Mouse (Mus musculus) lung, postnatal 10 days (tissue): ENCODE results near the gene Sdcbp2.

Experiments
- DNase-seq: peaks from one replicate; pipeline ENCODE4 v3.0.0; 2021

Gene Sdcbp2

DNA sequence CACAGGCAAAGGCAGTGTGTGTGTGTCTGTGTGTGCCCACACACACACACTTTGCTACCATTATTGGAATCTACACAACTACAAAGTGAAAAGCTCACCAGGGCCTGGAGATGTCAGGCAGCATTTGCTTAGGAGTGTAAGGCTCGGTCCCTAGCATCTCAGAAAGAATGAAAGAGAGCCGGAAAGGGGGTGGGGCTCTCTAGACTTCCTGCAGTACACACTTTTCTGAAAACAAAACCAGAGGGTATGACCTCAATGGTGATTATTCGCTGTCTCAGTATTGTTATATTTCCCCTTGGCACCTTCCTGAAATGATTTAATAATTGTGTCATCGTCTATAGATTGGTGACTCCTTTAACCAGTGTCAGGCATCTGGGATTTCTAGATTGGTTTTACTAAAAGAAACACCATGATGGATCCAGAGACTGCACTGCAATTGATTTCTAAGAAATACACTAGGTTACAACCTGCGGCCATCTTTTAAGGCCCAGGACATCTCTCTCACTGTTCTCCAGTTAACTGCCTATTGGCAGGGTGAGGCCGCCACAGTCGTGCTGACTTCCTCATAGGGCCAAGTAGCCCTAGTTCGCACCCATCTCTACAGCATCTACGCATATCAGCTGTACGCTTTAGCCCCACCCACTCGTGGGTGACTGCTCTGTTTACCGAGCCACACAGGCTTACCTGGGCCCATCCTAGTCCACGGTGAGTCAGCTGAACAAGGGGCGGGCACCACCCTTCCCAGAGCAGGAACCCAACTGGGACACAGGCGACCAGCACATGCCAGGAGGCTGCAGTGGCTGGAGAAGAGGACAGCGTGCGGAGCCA, at the start of gene Sdcbp2:
Gene Sdcbp2, plus strand, starts transcription at position 750 of the 828 bp plus-strand sequence.
- DNase-seq: peak; percentile 44

DNA sequence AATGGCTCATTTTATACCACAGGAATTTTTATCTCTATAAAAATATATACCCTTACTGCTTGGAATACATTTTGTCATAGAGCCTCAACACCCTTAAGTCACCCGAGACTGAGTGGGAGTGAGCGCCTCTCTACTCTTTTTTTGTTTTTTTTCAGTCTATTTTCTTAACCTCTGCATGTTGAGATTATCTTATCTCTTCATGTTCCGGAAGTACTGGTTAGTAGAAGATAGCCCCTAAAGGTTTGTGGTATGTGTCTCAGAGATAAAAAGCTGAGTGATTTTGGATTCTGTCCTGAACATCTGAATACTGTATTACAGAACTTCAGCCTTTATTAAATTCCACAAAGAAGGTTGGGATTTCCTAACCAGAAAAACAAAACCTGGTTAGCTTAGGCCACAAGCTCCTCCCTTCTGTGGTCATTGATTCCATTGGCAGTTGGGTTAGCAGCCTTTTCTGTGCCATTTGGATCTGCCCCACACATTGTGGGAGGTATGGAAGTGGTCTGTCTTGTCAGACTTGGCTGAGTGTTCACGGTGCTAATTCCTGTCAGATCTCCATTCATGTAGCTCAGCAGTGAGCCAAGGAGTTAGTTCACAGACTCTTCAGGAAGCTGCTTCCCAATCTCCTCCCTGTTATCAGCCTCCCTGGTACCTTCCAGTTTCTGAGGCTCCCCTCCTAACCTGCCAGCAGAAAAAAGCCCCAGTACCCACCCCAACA, 47.9 kb upstream of the Sdcbp2 start:
- DNase-seq: no peak

DNA sequence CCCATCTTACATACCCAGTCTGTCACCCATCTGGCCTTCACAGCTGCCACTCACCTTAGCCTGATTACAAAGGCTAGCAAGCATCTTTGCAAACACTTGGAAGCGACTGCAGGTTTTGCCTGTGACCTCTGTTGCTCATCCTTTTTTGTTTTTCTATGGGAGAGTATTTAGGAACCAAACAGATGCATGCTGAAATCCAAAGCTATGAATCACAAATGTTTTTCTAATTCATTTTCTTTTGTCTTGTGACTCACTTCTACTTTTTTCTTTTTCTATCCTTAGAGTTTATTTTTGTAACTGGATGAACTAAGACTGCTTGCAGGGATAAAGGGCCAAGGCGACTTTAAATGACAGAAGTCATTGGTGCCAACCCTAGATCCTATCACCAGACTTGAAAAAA, 46.9 kb upstream of the Sdcbp2 start:
- DNase-seq: no peak

DNA sequence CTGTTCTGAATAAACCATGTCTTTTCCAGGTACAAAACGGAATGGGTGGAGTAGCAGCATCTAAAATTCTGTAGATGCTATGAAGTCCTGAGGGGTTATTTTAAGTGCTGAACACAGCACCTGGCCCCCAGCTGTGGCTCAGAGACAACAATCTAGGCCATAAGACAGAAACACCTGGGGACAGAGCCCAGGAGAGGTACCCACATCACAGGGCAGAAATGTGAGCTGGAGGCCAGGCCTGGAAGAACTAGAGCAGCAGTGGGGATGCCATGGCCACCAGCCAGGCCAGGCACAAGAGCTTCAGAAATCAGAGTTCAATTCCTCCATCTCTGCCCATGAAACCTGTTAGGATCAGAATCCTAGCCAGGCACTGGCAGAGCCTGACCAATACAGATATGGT, 44.4 kb upstream of the Sdcbp2 start:
- no peak for DNase-seq

DNA sequence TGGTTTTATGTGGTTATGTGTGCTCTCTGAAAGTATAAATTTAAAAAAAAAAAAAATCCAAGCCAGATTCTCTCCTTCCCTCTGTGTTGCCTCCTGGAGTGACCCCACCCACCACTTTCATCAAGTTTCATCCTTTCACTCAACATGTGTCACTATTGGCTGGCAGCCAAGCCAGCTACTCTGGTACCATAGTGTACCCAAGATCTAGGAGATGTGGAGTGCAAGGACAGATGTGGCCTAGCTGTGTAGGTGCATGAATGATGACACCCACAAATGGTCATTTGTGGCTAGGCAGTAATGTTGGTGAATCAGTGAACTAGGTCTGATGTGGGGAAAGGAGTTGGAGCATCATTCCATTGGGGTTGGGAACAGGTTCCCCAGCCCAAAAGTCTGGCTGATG, 43.3 kb upstream of the Sdcbp2 start:
- DNase-seq: no peak

DNA sequence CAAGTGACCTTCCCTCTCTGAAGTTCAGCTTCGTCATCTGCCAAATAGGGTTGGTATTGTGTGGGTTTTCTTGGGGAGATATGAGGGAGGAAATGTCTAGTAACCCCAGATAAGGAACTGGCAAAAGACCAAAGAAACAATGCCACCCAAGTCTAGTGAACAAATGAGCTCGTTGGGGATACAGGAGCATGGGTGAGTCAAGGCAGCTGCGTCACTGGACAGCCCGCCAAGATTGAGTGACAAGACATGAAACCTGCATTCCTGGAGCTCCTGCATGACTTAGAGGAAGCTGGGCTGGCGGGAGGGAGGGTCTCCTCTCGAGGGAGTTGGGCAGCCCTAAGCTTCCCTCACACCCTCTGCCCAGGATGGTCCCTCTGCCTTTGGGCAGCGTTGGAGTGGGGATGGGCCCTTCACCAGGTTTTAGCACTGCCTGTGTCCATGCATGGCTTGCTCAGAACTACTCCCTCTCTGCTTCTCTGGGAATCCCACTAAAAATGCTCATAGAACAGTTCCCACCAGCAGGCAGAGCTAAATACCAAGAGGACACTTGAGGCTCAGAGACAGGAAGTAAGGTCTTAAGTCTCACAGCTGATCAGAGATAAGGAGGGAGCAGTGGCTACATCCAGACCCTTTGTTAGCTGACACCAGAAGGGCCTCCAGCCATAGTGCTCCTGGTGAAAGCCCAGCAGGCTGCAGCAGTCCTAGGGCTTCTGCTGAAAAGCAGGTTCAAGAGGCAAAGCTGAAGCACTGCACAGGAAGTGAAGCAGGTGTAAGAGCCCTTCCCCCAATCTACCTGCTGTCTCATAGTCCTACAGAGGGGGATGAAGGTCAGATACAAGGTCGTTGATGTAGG, 41.8 kb upstream of the Sdcbp2 start:
- peak; percentile 37 for DNase-seq

DNA sequence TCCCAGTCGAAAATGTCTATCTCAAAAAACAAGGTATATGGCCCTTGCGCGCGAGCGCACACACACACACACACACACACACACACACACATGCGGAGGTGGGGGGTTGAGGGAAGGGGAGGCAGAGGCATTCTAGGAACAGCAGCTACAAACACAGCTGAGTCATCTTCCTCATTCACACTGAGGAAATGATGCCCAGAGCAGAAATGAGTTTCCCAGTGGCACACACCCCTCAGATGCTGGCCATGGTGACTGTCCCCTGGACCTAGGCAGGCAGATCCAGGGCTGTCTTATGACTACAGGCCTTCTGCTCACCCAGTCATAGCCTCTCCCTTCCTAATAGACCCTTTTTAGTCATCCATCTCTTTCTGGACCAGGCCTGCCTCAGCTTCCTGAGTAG, 38.8 kb upstream of the Sdcbp2 start:
- no peak for DNase-seq

DNA sequence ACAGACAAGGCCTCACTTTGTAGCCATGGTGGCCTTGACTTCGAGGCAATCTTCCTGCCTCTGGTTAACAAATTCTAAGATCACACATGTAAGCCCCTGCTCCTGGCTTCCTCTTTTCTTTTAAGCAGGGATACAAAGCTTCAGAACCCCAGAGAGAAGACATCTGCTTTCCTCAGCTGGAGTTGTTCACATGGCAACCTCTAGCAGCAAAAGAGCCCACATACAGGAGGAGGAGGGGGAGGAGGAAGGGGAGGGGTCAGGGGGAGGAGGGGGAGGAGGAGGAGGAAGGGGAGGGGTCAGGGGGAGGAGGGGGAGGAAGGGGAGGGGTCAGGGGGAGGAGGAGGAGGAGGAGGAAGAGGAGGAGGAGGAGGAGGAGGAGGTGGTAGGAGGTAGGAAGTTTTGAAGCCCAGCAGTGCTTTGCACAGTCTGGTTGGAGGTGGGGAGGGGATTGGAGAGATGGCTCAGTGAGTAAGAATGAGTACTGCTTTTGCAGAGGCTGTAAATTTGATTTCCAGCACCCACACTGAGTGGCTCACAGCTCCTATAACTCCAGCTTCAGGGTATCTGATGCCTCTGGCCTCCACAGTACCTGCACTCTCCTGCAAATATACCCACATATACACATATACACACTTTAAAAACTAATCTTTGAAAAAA, 36.3 kb upstream of the Sdcbp2 start:
- DNase-seq: no peak

DNA sequence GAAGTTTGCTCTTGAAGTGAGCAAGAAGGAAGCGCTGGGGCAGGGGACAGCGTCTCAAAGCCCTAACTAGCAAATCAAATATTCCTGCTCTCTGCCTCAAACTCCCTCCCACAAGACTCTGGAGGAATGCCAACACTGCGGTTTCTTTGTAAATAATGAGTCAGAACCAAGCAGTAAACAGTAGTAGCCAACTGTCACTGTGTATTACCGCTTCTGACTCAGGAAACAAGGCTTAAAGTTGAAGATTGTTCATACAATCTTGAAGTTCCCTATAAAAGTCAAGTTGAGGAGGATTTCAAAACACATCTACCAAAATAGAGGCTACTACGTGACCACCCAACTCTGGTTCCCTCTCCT, 35.8 kb upstream of the Sdcbp2 start:
- peak; percentile 92 for DNase-seq

DNA sequence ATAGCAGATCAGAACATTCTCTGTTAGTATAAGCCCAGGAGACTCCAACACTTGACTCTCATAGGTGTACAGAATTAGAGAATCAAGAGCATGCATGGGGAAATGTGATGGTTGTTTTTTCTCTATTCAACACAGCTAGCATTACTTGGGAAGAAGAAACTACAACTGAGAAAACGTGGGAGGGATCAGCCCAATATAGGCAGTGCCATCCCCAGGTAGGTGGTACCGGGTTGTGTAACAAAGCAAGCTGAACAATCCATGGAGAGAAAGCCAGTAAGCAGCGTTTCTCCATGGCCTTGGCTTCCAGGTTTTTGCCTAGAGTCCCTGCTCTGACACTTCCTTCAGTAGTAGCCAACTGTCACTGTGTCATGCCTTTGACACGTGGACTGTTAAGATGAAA, 33.8 kb upstream of the Sdcbp2 start:
- DNase-seq: no peak

DNA sequence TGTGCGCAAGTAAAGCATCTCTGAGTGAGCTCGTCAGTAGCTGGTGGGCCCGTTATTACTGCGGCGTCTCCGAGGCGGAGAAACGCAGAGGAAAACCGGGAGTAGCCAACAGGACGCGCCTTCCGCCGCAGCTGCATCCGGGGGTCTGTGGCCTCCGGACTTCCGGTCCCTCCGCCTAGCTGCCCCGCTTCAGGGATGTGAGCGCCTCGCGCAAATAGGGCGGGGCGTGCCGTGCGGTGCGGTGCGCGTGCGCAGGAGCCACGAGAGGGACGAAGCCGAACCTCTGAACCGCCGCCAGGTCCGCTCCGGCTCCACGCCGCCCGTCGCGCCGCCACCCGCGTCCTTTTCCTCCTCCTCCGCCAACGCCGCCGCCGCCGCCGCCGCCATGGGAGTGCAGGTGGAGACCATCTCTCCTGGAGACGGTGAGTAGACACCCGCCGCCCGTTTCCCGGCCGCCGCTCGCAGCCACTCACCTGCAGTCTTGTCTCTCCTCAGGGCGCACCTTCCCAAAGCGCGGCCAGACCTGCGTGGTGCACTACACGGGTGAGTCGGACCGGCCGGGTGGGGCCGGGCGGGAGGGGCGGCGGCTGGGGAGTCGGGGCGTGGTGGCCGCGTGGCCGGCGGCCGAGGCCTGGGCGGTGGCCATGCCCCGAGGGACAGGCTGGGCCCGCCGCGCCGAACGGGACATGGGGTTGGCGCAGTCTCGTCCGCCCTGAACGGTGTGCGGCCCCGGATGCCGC, 29.9 kb upstream of the Sdcbp2 start, which contains the start of gene Fkbp1a:
Gene Fkbp1a, plus strand, starts transcription at position 161 of the 740 bp plus-strand sequence.
- peak; percentile 99 for DNase-seq

DNA sequence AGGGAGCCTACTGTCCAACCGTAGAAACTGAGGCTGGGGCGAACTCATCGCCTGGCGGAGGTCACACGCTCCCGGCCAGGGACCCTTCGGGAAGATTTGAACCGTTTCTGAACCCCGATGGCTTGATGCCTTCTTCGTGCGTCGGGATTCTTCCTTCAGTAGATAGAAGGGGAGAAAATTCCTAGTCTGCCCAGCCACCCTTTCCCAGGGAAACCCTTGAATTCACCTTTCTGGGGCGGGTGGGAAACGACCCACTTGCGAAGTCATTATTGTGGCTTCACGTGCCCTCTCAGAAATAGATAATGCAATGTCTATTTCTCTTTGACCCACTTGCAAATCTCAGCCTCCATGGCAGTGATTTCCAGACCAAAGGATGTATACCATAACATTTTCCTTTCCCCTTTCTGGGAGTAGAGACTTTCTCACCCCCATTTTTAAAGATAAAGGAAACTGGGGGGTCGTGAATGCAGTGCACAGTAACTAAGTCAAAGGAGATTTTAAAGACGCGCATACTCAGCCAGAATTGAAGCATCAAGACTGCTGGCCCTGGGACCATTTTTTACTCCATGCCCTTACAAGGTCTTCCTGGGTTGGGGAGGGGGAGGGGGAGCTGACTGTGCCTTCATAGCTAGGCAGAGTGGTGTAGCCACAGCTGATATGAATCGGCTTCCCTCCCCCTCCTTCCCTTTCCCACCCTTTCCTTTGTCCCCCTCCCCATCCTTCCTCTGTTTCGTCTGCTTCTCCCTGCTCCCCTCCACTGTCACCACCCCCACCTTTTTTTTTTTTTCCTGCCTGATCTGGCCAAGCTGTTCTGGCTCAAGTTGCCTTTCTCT, 29.1 kb upstream of the Sdcbp2 start:
- peak; percentile 85 for DNase-seq

DNA sequence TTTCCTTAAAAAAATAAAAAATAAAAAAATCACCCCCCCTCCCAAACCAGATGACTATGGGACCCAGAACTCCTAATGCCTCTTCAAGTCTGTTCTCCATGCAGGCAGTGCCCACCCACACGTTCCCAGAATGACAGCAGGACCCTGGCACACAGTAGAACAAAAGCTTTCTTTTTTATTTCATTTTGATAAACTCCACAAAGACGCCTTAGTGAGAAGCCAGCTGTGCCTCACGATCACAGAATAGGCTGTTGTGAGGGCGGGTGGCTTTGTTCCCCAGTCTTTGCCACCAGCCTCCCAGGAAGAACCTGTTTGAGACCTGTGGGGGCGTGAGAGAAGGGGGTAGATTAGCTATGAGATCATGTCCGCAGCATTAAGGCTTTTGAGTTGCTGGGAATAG, 27.7 kb upstream of the Sdcbp2 start:
- DNase-seq: no peak

DNA sequence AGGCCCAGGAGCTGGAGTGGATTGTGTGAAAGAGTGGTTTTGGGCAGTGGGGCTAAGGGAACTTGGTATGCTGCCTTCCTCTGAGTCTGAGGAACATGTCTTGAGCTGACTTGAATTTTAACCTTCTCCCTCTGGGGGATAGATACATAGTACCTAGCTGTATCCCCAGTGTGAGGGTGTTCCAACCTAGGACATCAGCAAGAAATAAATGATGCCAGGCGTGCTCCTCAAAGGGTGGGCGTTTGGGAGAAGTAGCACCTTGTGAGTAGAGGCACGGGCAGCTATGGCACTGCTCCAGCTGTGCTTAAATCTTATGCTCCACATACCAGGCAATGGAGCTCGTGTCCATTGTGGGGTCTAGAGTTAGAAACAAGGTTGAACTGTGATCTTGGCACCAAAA, 25.9 kb upstream of the Sdcbp2 start:
- no peak for DNase-seq

DNA sequence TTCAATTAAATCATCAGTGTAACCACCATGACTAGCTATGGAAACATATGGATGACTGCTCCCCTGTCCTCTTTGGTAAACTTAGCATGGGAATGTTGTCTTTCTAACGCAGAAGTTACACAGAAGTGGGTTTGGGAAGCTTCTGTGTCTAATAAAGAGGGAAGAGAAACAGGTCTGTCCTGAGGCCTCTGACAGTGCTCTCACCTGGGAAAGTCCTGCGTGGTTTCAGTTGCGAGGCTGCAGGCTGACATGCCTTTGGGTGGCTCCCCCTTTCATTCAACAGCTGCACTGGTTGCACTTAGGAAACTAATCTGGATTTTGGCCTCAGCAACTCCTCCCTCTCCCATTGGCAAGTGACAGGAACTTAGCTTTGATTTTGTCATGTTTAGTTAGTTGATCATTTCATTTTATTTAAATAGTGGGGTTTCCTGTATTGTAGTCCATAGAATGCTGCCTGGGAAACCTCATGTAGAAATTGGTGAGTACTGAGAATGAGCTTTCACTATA, 22.8 kb upstream of the Sdcbp2 start:
- no peak for DNase-seq

DNA sequence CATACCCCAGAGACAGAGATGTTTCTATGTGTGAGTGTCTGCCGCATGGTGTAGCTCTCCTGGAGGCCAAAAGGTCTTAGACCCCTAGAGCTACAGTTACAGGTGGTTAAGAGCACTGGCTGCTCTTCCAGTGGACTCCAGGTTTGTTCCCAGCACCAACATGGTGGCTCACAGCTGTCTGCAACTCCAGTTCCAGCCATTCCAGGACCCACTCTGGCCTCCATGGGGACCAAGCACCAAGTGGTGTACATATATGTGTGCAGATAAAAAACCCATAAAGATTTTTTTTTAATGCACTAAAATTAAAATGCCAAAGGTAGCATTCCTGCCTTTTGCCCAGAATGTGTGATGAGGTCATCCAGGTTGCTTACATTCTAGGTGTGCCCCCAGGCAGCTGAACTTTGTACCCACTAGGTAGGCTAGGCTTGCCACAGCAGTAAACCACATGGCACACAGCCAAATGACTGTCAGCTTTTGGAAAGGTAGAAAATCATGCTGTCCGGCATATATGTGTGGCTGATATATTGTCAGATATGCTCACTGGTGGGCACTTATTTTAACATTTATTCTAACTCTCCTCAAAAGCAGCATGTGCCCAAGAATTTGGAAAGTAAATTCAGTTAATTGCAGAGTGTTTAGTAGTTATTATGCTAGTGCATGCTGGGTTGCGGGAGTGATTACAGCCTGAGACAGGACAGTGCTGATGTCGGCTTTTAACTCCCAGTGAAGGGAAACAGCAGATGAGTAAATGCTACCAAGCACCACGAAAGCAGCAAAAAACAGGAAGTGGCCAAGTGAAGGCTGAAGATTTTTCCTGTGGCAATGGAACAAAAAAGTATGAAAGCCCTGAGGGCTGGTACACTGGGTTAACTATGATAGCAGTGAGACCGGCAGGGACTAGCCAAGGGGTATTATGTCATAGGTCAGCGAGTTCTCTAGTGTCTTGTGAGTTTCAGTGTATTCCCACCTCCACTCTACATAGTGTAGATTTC, 9.2 kb upstream of the Sdcbp2 start:
- DNase-seq: no peak

DNA sequence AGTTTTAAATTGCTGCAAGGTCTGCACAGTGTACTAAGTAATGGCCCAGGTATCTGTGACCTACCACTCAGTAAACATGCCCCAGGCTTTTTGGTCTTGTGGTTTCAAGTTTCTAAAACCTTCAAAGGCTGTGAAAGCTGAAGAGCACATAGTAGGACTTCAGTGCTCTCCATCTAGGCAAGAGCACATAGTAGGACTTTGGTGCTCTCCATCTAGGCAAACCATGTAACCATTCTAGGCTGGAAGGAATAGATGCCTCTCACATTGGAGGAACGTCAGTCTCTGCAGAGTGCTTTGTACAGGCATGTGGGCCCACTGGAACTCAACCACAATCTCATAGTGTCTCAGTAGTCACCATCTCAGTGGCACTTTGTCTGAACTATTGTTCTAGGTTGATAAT, 8.4 kb upstream of the Sdcbp2 start:
- no peak for DNase-seq

DNA sequence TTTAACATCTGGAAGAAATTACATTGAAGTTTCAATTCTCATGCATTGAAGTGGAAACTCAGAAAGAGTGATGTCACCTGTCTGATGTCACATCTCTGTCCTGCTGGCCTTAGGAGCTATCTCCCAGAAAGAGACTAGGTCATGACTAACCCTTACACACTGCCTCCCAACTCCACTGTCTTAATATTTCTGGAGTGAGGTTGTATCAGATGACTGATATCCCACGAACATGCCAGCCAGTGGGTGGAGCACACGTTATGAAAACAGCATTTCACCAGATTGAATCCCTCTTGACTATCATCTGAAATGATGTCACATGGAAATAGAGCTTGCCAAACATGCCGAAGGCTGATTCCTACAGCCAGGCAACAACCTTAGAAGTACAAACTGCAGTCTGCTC, 7.4 kb upstream of the Sdcbp2 start:
- DNase-seq: peak; percentile 24

DNA sequence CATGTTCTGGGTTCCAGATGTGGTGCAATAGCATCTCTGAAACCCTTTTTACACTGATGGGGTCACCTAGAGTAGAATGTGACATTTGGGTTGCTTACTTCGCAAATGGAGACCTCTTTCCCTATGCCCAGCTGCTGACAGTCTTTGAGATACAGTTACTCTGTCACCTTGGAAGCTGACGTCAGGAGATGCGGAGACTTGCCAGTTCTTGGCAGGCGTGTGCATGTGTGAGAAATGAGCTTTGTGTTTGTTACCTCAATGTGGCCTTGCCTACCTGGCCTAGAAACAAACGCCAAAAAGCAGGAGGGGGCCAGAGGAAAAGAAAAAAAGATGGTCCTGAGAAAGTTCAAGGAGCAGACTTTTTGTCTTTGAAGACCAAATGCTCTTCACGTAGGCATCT, 5.6 kb upstream of the Sdcbp2 start:
- no peak for DNase-seq

DNA sequence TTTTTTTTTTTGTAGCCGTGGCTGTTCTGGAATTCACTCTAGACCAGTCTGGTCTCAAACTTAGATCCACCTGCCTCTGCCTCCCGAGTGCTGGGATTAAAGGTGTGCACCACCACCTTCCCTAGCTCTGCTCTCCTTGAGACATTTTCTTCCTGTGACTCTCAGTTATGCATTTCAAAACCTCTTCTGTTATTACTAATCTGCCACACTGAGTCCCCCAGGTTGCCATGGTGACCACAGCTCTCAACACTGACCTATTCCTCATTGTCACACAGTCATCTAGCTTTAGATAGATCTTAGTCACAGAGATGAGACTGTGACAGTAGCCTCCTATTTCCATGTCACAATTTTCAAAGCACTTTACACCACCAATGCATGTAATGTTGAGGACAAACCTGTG, 3.0 kb upstream of the Sdcbp2 start:
- DNase-seq: no peak
